Mouse (Mus musculus) left cerebral cortex, adult 6 months (tissue): ENCODE results near the gene Wnt16. TPM values are rescaled to one million over a fixed set of nuclear protein-coding genes. Genes with fewer than 3 reads are reported as not detected.

ENCODE experiments used
- long read RNA-seq, 2 experiments: library from polyadenylated mRNA; unstranded; transcript quantifications; one replicate each; pipeline ENCODE4 v2.0.0; 2019 to 2020
- polyA plus RNA-seq: library from polyadenylated mRNA; unstranded; fragments of <200 nt; fragmentation: Nextera tagmentation; gene quantifications from 2 replicates; pipeline ENCODE4 v1.2.3, GENCODE M21; 2021

Gene Wnt16
- polyA plus RNA-seq: 0.77 and 0.93 TPM in 2 replicates
- long read RNA-seq, experiment 1: 0 reads
- long read RNA-seq, experiment 2, partial matches to known transcripts: 0 of 1 reads
- long read RNA-seq, experiment 2, other reads (novel, unspliced or antisense): 1 of 1 reads

GRCm38 (mm10) chr6:22288004-22288736, at the start of gene Wnt16:
Gene Wnt16 (plus strand): TSS chr6:22288227.

Other genes starting within 250 kb of the Wnt16 start
- 61.0 and 70.9 TPM in 2 replicates for gene Fam3c, start 68.0 kb downstream of the Wnt16 start, polyA plus RNA-seq